Mouse (Mus musculus) heart, adult 11 months (tissue): Measurements from ENCODE around the gene Hnrnpl.

Source experiments
- DNase-seq: peaks from one replicate; pipeline ENCODE4 v3.0.0; 2022

Gene Hnrnpl

GRCm38 (mm10) chr7:28808221-28808941 is at the start of gene Hnrnpl:
Hnrnpl (plus strand) TSS chr7:28808541.
- peak; percentile 96 for DNase-seq

- DNase-seq = peak; percentile 86
Observed at GRCm38 (mm10) chr7:28758623-28759022, 49.7 kb upstream of the Hnrnpl start.

GRCm38 (mm10) chr7:28761907-28762306 is 46.4 kb upstream of the Hnrnpl start:
- DNase-seq = no peak

- DNase-seq = peak; percentile 83
Observed at GRCm38 (mm10) chr7:28765211-28765610, 43.1 kb upstream of the Hnrnpl start.

GRCm38 (mm10) chr7:28766173-28766879 is 42.0 kb upstream of the Hnrnpl start, which contains the start of gene Sirt2:
Sirt2 (plus strand) TSS chr7:28766735.
- peak; percentile 100 for DNase-seq

GRCm38 (mm10) chr7:28766910-28767309 is 41.4 kb upstream of the Hnrnpl start:
- no peak for DNase-seq

GRCm38 (mm10) chr7:28767462-28767965 is 40.8 kb upstream of the Hnrnpl start, which contains the start of gene Nfkbib:
Nfkbib (minus strand) TSS chr7:28767512.
- DNase-seq = peak; percentile 89

GRCm38 (mm10) chr7:28769414-28769958 is 38.9 kb upstream of the Hnrnpl start:
- DNase-seq = no peak

- DNase-seq = no peak
Observed at GRCm38 (mm10) chr7:28770309-28770708, 38.0 kb upstream of the Hnrnpl start.

GRCm38 (mm10) chr7:28771867-28772266 is 36.5 kb upstream of the Hnrnpl start:
- no peak for DNase-seq

GRCm38 (mm10) chr7:28773163-28773562 is 35.2 kb upstream of the Hnrnpl start:
- DNase-seq = no peak

- no peak for DNase-seq
Observed at GRCm38 (mm10) chr7:28774164-28774563, 34.2 kb upstream of the Hnrnpl start.

- DNase-seq = no peak
Observed at GRCm38 (mm10) chr7:28775129-28775528, 33.2 kb upstream of the Hnrnpl start.

GRCm38 (mm10) chr7:28778825-28779224 is 29.5 kb upstream of the Hnrnpl start:
- no peak for DNase-seq

GRCm38 (mm10) chr7:28780067-28780658 is 28.2 kb upstream of the Hnrnpl start:
- peak; percentile 98 for DNase-seq

GRCm38 (mm10) chr7:28780857-28781256 is 27.5 kb upstream of the Hnrnpl start:
- peak; percentile 95 for DNase-seq

GRCm38 (mm10) chr7:28781261-28781663 is 27.1 kb upstream of the Hnrnpl start:
- no peak for DNase-seq

- no peak for DNase-seq
Observed at GRCm38 (mm10) chr7:28785161-28785560, 23.2 kb upstream of the Hnrnpl start.

- DNase-seq = no peak
Observed at GRCm38 (mm10) chr7:28787884-28788283, 20.5 kb upstream of the Hnrnpl start.

- DNase-seq = peak; percentile 96
Observed at GRCm38 (mm10) chr7:28788307-28789195, 19.8 kb upstream of the Hnrnpl start, which contains the start of gene Rinl. Rinl (plus strand) TSS chr7:28788969.

- no peak for DNase-seq
Observed at GRCm38 (mm10) chr7:28789235-28789634, 19.1 kb upstream of the Hnrnpl start.
